Mouse (Mus musculus) adrenal gland, adult (tissue): ENCODE results near the gene Gm49396.

Source experiments
- DNase-seq, 2 experiments: peaks; one replicate each; pipeline ENCODE4 v3.0.0; 2022 to 2023; ENCODE audit warnings: low spot score in 1 of 2; ENCODE audit not compliant: inconsistent age in 2 of 2

Gene Gm49396

GRCm38 (mm10) chr7:30607706-30608309 lies 44.7 kb downstream of the Gm49396 start:
- DNase-seq = peak in 1 of 2 experiments; percentile 76

- DNase-seq = no peak
These were observed 45.3 kb downstream of the Gm49396 start for GRCm38 (mm10) chr7:30608476-30608875.

- no peak for DNase-seq
These were observed 46.9 kb downstream of the Gm49396 start for GRCm38 (mm10) chr7:30610043-30610442.

GRCm38 (mm10) chr7:30612654-30613402 lies 49.7 kb downstream of the Gm49396 start, which contains the start of gene Upk1a:
Gene Upk1a, minus strand, starts transcription at chr7:30612847.
- DNase-seq = no peak

- peak; percentile 55 to 86 for DNase-seq
These were observed 50.5 kb downstream of the Gm49396 start for GRCm38 (mm10) chr7:30613529-30614112.

- no peak for DNase-seq
These were observed 51.3 kb downstream of the Gm49396 start for GRCm38 (mm10) chr7:30614454-30614853.

- peak in 1 of 2 experiments; percentile 83 for DNase-seq
These were observed 52.1 kb downstream of the Gm49396 start for GRCm38 (mm10) chr7:30615049-30615760.
